Mouse (Mus musculus) MEL (cell line): Measurements from ENCODE around the gene Lsmem1.

Source experiments
- BHLHE40 ChIP-seq: IDR thresholded peaks from 2 replicates; pipeline ENCODE4 v1.6.1; 2012; ENCODE audit warnings: low read depth, mild to moderate bottlenecking, inconsistent platforms, low read length, improper control_type of control experiment, borderline replicate concordance
- CHD2 ChIP-seq: IDR thresholded peaks from 2 replicates; pipeline ENCODE4 v1.6.1; 2011; ENCODE audit warnings: low read length, improper control_type of control experiment
- CTCF ChIP-seq, 3 experiments: IDR thresholded peaks in 2 of 3; conservative IDR thresholded peaks in 1 of 3; 2 replicates each; pipeline ENCODE4 v1.5.1; 2011 to 2012; ENCODE audit warnings: low read length in 3 of 3, low read depth in 2 of 3, mild to moderate bottlenecking in 2 of 3, improper control_type of control experiment in 1 of 3, inconsistent platforms in 1 of 3, mixed read lengths in 1 of 3, moderate library complexity in 1 of 3; ENCODE audit not compliant: control insufficient read depth in 1 of 3, insufficient read depth in 1 of 3, poor library complexity in 1 of 3, severe bottlenecking in 1 of 3
- MAFK ChIP-seq: IDR thresholded peaks from 2 replicates; pipeline ENCODE4 v1.6.1; 2011; ENCODE audit warnings: low read depth, mild to moderate bottlenecking, low read length, improper control_type of control experiment, borderline replicate concordance
- MAX ChIP-seq: IDR thresholded peaks from 2 replicates; pipeline ENCODE4 v1.6.1; 2011; ENCODE audit warnings: low read length, improper control_type of control experiment
- MAZ ChIP-seq: IDR thresholded peaks from 2 replicates; pipeline ENCODE4 v1.6.1; 2012; ENCODE audit warnings: low read depth, mild to moderate bottlenecking, inconsistent platforms, low read length, improper control_type of control experiment
- POLR2A ChIP-seq, 2 experiments: IDR thresholded peaks; 2 replicates each; pipeline ENCODE4 v1.6.1; 2011 to 2012; ENCODE audit warnings: low read length in 2 of 2, mild to moderate bottlenecking in 2 of 2, control low read depth in 1 of 2, improper control_type of control experiment in 1 of 2, low read depth in 1 of 2, moderate library complexity in 1 of 2; ENCODE audit not compliant: control insufficient read depth in 1 of 2, insufficient read depth in 1 of 2, poor library complexity in 1 of 2

DNA sequence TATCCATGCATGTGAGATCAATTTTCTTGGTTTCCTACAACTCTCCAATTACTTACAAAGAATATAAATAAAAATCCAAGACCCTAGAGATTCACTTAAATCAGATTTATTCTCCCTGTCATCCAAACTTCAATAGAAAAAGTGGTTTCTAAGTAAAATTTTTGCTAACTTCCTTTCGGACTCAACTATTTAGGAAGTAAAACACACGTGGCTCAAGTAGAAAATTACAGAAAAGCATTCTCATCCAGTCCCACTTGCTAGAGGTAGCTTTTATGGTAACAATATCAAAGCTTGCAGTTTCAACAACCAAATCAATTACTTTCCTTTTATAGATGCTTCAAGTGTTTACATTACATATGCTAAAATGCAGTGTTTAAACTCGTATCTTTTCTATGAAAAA is 21.6 kb upstream of the Lsmem1 start:
- TF ChIP-seq MAZ, result no peak
- 0 out of 2 replicates have a peak, but pooled peaks have one; percentile 58 for TF ChIP-seq MAX
- no peak for TF ChIP-seq CHD2
- no peak for TF ChIP-seq CTCF (IDR thresholded peaks at IDR 0.05 in 2 of 3, conservative IDR thresholded peaks at IDR 0.05 in 1 of 3; ENCODE audit: control insufficient read depth in 1 of 3, insufficient read depth in 1 of 3, low read depth in 2 of 3, low read length in 3 of 3, poor library complexity in 1 of 3, severe bottlenecking in 1 of 3)
- TF ChIP-seq MAFK, result no peak
- no peak for TF ChIP-seq BHLHE40
- no peak for TF ChIP-seq POLR2A (IDR thresholded peaks at IDR 0.05; ENCODE audit: control insufficient read depth in 1 of 2, insufficient read depth in 1 of 2, low read depth in 1 of 2, low read length in 2 of 2, poor library complexity in 1 of 2)
